Mouse (Mus musculus): ENCODE measurements around the gene Sec24c. TPM values are rescaled to one million over a fixed set of nuclear protein-coding genes. Genes with fewer than 3 reads are reported as not detected.

Gene Sec24c
- polyA plus RNA-seq, 2 experiments, result 28.4 to 37.1 TPM

GRCm38 (mm10) chr14:20659687-20660086 is 14.4 kb upstream of the Sec24c start:
- Histone ChIP-seq H3K27ac (no peak overlapping the region), H3K9me3 (ENCODE audit: control insufficient read depth, low read length) (no peaks in the 10 kb centered on the region), H3K4me3 (ENCODE audit: insufficient read depth in 1 of 2, low read depth in 2 of 2, low read length in 2 of 2) (no peak overlapping the region), H3K4me1 (replicated peaks; ENCODE audit: control insufficient read depth in 2 of 2, insufficient read depth in 2 of 2, low read length in 1 of 2) (0 out of 4 replicates have a peak, but pooled peaks cover 0 to 2% of the 10 kb centered on the region in 2 experiments), H3K27me3 (ENCODE audit: control insufficient read depth, insufficient read depth, low read length) (peaks cover 32% of the 10 kb centered on the region), H3K4me2 (ENCODE audit: low read depth) (no peak overlapping the region), H3K9ac (replicated peaks) (no peak overlapping the region), H3K36me3 (replicated peaks; ENCODE audit: control insufficient read depth, insufficient read depth, low read depth) (no peaks in the 10 kb centered on the region)
- ATAC-seq (ENCODE audit: insufficient read depth) (no peak), DNase-seq (ENCODE audit: low read depth in 3 of 3, low spot score in 3 of 3) (no peak)
- WGBS (ENCODE audit: insufficient replicate concordance), result 90% methylated on average over 7 of the region's 7 CpGs
- TF ChIP-seq CTCF (IDR thresholded peaks at IDR 0.05; ENCODE audit: low read depth) (no peak), EP300 (IDR thresholded peaks at IDR 0.05; ENCODE audit: low read depth) (no peak)

GRCm38 (mm10) chr14:20660827-20661660 is 13.1 kb upstream of the Sec24c start:
- H3K4me1 ChIP-seq (replicated peaks; ENCODE audit: control insufficient read depth in 2 of 2, insufficient read depth in 2 of 2, low read length in 1 of 2), result 0 out of 4 replicates have a peak, but pooled peaks cover 0 to 2% of the 10 kb centered on the region in 2 experiments
- H3K27me3 ChIP-seq (ENCODE audit: control insufficient read depth, insufficient read depth, low read length), result peaks cover 32% of the 10 kb centered on the region
- TF ChIP-seq CTCF (IDR thresholded peaks at IDR 0.05; ENCODE audit: low read depth), result peak; percentile 96
- TF ChIP-seq EP300 (IDR thresholded peaks at IDR 0.05; ENCODE audit: low read depth), result no peak
- peak overlapping the region; percentile 18 for H3K9ac ChIP-seq (replicated peaks)
- peak; percentile 81 for ATAC-seq (ENCODE audit: insufficient read depth)
- WGBS (ENCODE audit: insufficient replicate concordance), result 2% methylated on average over 52 of the region's 52 CpGs
- DNase-seq (ENCODE audit: low read depth in 3 of 3, low spot score in 3 of 3), result peak; percentile 93
- no peaks in the 10 kb centered on the region for H3K9me3 ChIP-seq (ENCODE audit: control insufficient read depth, low read length)
- peak overlapping the region; percentile 48 to 61 for H3K4me3 ChIP-seq (ENCODE audit: insufficient read depth in 1 of 2, low read depth in 2 of 2, low read length in 2 of 2)
- no peaks in the 10 kb centered on the region for H3K36me3 ChIP-seq (replicated peaks; ENCODE audit: control insufficient read depth, insufficient read depth, low read depth)
- peak overlapping the region; percentile 64 for H3K4me2 ChIP-seq (ENCODE audit: low read depth)
- H3K27ac ChIP-seq, result no peak overlapping the region

GRCm38 (mm10) chr14:20661661-20662331 is 12.3 kb upstream of the Sec24c start:
- TF ChIP-seq CTCF (IDR thresholded peaks at IDR 0.05; ENCODE audit: low read depth) (no peak), EP300 (IDR thresholded peaks at IDR 0.05; ENCODE audit: low read depth) (no peak)
- peaks cover 32% of the 10 kb centered on the region for H3K27me3 ChIP-seq (ENCODE audit: control insufficient read depth, insufficient read depth, low read length)
- DNase-seq (ENCODE audit: low read depth in 3 of 3, low spot score in 3 of 3) (no peak), ATAC-seq (ENCODE audit: insufficient read depth) (0 out of 2 replicates have a peak, but pooled peaks have one; percentile 2)
- 25% methylated on average over 19 of the region's 19 CpGs for WGBS (ENCODE audit: insufficient replicate concordance)
- no peak overlapping the region for H3K27ac ChIP-seq
- H3K4me2 ChIP-seq (ENCODE audit: low read depth), result peak overlapping the region; percentile 64
- H3K9ac ChIP-seq (replicated peaks), result peak overlapping the region; percentile 0
- 0 out of 4 replicates have a peak, but pooled peaks cover 0 to 2% of the 10 kb centered on the region in 2 experiments for H3K4me1 ChIP-seq (replicated peaks; ENCODE audit: control insufficient read depth in 2 of 2, insufficient read depth in 2 of 2, low read length in 1 of 2)
- peak overlapping the region; percentile 48 to 51; a peak in 3 of 4 replicates for H3K4me3 ChIP-seq (ENCODE audit: insufficient read depth in 1 of 2, low read depth in 2 of 2, low read length in 2 of 2)
- no peaks in the 10 kb centered on the region for H3K9me3 ChIP-seq (ENCODE audit: control insufficient read depth, low read length)
- H3K36me3 ChIP-seq (replicated peaks; ENCODE audit: control insufficient read depth, insufficient read depth, low read depth), result no peaks in the 10 kb centered on the region

- no peak overlapping the region for H3K27ac ChIP-seq
- H3K9me3 ChIP-seq (ENCODE audit: control insufficient read depth, low read length), result no peaks in the 10 kb centered on the region
- 52% methylated on average over 3 of the region's 3 CpGs for WGBS (ENCODE audit: insufficient replicate concordance)
- H3K4me2 ChIP-seq (ENCODE audit: low read depth), result no peak overlapping the region
- ATAC-seq (ENCODE audit: insufficient read depth) (no peak), DNase-seq (ENCODE audit: low read depth in 3 of 3, low spot score in 3 of 3) (no peak)
- no peak overlapping the region for H3K9ac ChIP-seq (replicated peaks)
- peaks cover 32% of the 10 kb centered on the region for H3K27me3 ChIP-seq (ENCODE audit: control insufficient read depth, insufficient read depth, low read length)
- no peak for TF ChIP-seq EP300 (IDR thresholded peaks at IDR 0.05; ENCODE audit: low read depth)
- TF ChIP-seq CTCF (IDR thresholded peaks at IDR 0.05; ENCODE audit: low read depth), result no peak
- 0 out of 4 replicates have a peak, but pooled peaks cover 0 to 2% of the 10 kb centered on the region in 2 experiments for H3K4me1 ChIP-seq (replicated peaks; ENCODE audit: control insufficient read depth in 2 of 2, insufficient read depth in 2 of 2, low read length in 1 of 2)
- H3K36me3 ChIP-seq (replicated peaks; ENCODE audit: control insufficient read depth, insufficient read depth, low read depth), result no peaks in the 10 kb centered on the region
- no peak overlapping the region for H3K4me3 ChIP-seq (ENCODE audit: insufficient read depth in 1 of 2, low read depth in 2 of 2, low read length in 2 of 2)
These were observed 11.4 kb upstream of the Sec24c start for GRCm38 (mm10) chr14:20662740-20663139.

GRCm38 (mm10) chr14:20663601-20664000 is 10.5 kb upstream of the Sec24c start:
- 45% methylated on average over 2 of the region's 2 CpGs for WGBS (ENCODE audit: insufficient replicate concordance)
- Histone ChIP-seq H3K4me1 (replicated peaks; ENCODE audit: control insufficient read depth in 2 of 2, insufficient read depth in 2 of 2, low read length in 1 of 2) (0 out of 4 replicates have a peak, but pooled peaks cover 0 to 2% of the 10 kb centered on the region in 2 experiments), H3K9me3 (ENCODE audit: control insufficient read depth, low read length) (no peaks in the 10 kb centered on the region), H3K36me3 (replicated peaks; ENCODE audit: control insufficient read depth, insufficient read depth, low read depth) (no peaks in the 10 kb centered on the region), H3K27ac (no peak overlapping the region), H3K4me2 (ENCODE audit: low read depth) (no peak overlapping the region), H3K4me3 (ENCODE audit: insufficient read depth in 1 of 2, low read depth in 2 of 2, low read length in 2 of 2) (no peak overlapping the region), H3K9ac (replicated peaks) (no peak overlapping the region), H3K27me3 (ENCODE audit: control insufficient read depth, insufficient read depth, low read length) (peaks cover 32% of the 10 kb centered on the region)
- no peak for ATAC-seq (ENCODE audit: insufficient read depth)
- no peak for TF ChIP-seq EP300 (IDR thresholded peaks at IDR 0.05; ENCODE audit: low read depth)
- no peak for TF ChIP-seq CTCF (IDR thresholded peaks at IDR 0.05; ENCODE audit: low read depth)
- DNase-seq (ENCODE audit: low read depth in 3 of 3, low spot score in 3 of 3), result no peak
